ENCODE assay signal across 12 mouse cellular contexts in genomic region chr12:82756756-82757155, GRCm38 (mm10).
DNase-seq lines count a peak whose midpoint lies in the region; ATAC-seq and TF ChIP-seq lines count a peak whose summit lies in the region.
"Had no signal": no experiment of that assay in that cellular context is flagged by ENCODE, and none has a peak within 500 bp of the region (broad histone marks: within the 10 kb centered on the region; RNA-seq: fewer than 3 reads in every experiment).

No protein-coding gene starts in this region.

- DNase-seq in adrenal gland, postnatal 14 days, result peak; percentile 9
- DNase-seq in adrenal gland, adult 8-10 months, result no peak
- peak; percentile 16 for DNase-seq in layer of hippocampus, adult 11-12 months (ENCODE audit: low spot score)
- DNase-seq in layer of hippocampus, adult 9-10 months (ENCODE audit: low spot score), result no peak
- DNase-seq in frontal cortex, postnatal 36 days (ENCODE audit: low spot score in 2 of 2), result peak; percentile 82 to 83
- DNase-seq in embryo, embryonic 10 days (ENCODE audit: low spot score), result no peak
- DNase-seq: gastrocnemius, postnatal 10 days had no signal

- peak overlapping the region; percentile 55 for H3K27ac ChIP-seq in olfactory bulb, adult 2 months (ENCODE audit: insufficient read depth, low read depth, low read length)
- H3K27ac ChIP-seq in forebrain, embryonic 16.5 days (ENCODE audit: low read length), result no peak overlapping the region

- H3K4me1 ChIP-seq in olfactory bulb, adult 2 months (ENCODE audit: control insufficient read depth, insufficient read depth, low read length), result peaks cover 16% of the 10 kb centered on the region
- 0 out of 2 replicates have a peak, but pooled peaks cover 5% of the 10 kb centered on the region for H3K4me1 ChIP-seq in forebrain, embryonic 16.5 days (replicated peaks; ENCODE audit: control insufficient read depth, insufficient read depth, low read length)

- WGBS in olfactory bulb, adult 2 months, result 19% methylated on average over 6 of the region's 6 CpGs
- 68% methylated on average over 6 of the region's 6 CpGs for WGBS in forebrain, embryonic 16.5 days

- H3K9ac ChIP-seq in forebrain, embryonic 16.5 days (replicated peaks; ENCODE audit: low read depth, low read length), result no peak overlapping the region

- no peak overlapping the region for H3K4me3 ChIP-seq in olfactory bulb, adult 2 months (ENCODE audit: insufficient read depth, low read depth, low read length)
- H3K4me3 ChIP-seq in forebrain, embryonic 16.5 days (replicated peaks; ENCODE audit: low read length), result no peak overlapping the region
- H3K4me3 ChIP-seq: erythroblast, embryonic 14.5 days had no signal

- no peaks in the 10 kb centered on the region for H3K36me3 ChIP-seq in forebrain, embryonic 16.5 days (ENCODE audit: control insufficient read depth, insufficient read depth)

- no peaks in the 10 kb centered on the region for H3K27me3 ChIP-seq in forebrain, embryonic 16.5 days (replicated peaks; ENCODE audit: control insufficient read depth, insufficient read depth, low read length)

- no peak overlapping the region for H3K4me2 ChIP-seq in forebrain, embryonic 16.5 days (ENCODE audit: low read length)

- H3K9me3 ChIP-seq in forebrain, embryonic 16.5 days (ENCODE audit: control insufficient read depth, low read length), result no peaks in the 10 kb centered on the region

- TF ChIP-seq POLR2A in olfactory bulb, adult 2 months (IDR thresholded peaks at IDR 0.05; ENCODE audit: insufficient read depth, low read depth, low read length), result no peak

- no peak for ATAC-seq in forebrain, embryonic 16.5 days
- ATAC-seq: intestine, embryonic 16.5 days; midbrain, embryonic 16.5 days had no signal

- no peak for TF ChIP-seq CTCF in olfactory bulb, adult 2 months (IDR thresholded peaks at IDR 0.05; ENCODE audit: insufficient read depth, low read depth, low read length)

Comparison
In these comparisons a context has a peak if more than half of its experiments do, and no peak if none do; other contexts are left out.
1. DNase-seq: peak in adrenal gland, postnatal 14 days (single experiment), layer of hippocampus, adult 11-12 months (single experiment) and frontal cortex, postnatal 36 days (2 of 2); none in adrenal gland, adult 8-10 months (single experiment), layer of hippocampus, adult 9-10 months (single experiment) and embryo, embryonic 10 days (single experiment).